Mouse (Mus musculus): ENCODE measurements at regions not wholly inside any gene's neighbourhood (a gene's known extent, or its start where the extent isn't known, plus 50 kb on each side); places are given as distances from the start of the nearest gene placed in this dataset.

GRCm38 (mm10) chr8:8331249-8331648 lies 329.8 kb downstream of the Efnb2 start:
- no peak for TF ChIP-seq CTCF (IDR thresholded peaks at IDR 0.05; ENCODE audit: low read depth, low read length)
- no peak for TF ChIP-seq POLR2A (IDR thresholded peaks at IDR 0.05; ENCODE audit: insufficient read depth, low read length)
- TF ChIP-seq EP300 (IDR thresholded peaks at IDR 0.05; ENCODE audit: insufficient read depth, low read depth, low read length) = no peak
